Mouse (Mus musculus) thymus, adult 18-20 months (tissue): ENCODE data around the gene Sbk2.
A peak's percentile ranks its signal among the peaks of the same experiment; 100 is the strongest.
"Not testable (repeated sequence)": the region's sequence is repeated elsewhere in the genome, so short reads cannot be mapped to it uniquely, and the experiment has no call there.

Experiments
- DNase-seq, 2 experiments: peaks; one replicate each; pipeline ENCODE4 v3.0.0; 2022; ENCODE audit warnings: mixed read lengths in 2 of 2

Gene Sbk2

GRCm38 (mm10) chr7:4964272-4964671, at the start of gene Sbk2:
Sbk2 (minus strand) TSS chr7:4964406.
- DNase-seq, result peak; percentile 67 to 68

DNA sequence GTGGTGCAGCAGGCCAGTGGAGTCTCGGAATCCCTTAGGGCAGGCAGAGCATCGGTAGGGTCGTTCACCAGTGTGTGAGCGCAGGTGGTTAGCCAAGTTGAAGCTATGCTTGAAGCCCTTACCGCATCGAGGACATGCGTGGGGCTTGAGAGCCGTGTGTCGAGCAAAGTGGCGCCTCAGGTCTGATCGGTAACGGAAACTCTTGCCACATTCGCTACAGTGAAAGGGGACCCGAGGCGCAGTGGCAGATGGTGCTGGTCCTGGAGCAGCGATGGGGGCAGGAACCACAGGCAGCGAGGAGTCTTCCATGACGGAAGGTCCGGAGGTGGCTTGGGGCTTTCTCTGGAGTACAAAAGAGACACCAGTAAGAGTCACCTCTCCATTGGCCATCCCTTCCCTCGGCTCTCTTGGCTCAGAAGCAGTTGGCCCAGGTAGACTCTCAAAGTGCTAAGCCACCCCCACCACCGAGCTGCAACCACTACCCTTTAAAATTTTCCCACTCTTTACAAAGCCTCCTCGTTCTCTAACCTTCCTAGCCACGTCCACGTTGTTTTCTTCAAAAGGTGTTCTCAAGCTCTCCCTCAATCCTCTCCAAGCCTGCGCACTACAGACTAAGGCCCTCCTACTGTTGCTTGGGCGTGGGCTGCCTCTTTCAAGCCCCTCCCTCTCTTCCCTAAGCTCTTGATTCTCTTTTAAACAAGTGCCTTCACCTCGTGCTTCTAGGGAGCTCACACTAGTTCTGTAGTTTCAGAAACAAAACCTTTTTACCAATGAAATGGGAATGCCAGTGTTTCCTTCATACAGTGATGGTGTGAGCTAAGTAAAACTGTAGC, 48.7 kb upstream of the Sbk2 start:
- no peak for DNase-seq

DNA sequence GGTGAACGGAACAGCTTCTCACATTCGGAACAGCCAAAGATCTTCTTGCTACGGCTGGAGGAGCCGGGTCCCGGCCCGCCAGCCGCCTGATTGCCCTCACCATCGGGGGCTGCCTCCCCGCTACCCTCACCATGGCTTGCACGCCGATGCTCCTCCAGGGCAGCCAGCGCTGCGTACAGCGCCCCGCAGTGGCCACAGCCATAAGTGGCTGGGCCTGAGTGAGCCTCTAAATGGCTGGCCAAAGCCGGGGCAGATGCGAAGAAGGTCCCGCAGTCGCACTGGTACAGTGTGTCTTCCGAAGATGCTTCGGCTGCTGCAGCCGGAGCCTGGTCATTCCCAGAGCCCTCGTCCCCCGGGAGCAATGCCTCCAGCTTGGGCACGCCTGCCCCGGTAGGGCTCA, 44.0 kb upstream of the Sbk2 start:
- DNase-seq, result no peak

DNA sequence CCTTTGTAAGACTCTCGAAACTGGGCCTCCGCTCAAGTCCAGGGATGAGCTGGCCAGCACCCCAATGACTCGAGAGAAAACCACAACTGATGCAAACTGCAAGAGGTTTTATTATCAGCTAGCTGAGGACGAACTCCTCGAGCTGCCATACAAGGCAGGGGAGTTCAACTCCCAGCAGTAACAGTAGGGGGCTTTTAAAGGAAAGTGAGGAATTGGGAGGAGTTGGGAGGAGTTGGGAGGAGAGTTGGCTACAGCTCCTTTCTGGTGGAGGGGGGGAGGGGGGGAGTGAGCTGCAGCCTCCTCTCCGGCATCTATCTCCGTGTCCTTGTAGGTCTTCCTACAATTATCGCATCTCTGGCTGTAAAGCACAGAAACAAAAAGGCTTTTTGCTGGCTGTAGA, 38.7 kb upstream of the Sbk2 start:
- not testable (repeated sequence) for DNase-seq

- no peak for DNase-seq
Measured at GRCm38 (mm10) chr7:4999876-5000275, 35.7 kb upstream of the Sbk2 start.

DNA sequence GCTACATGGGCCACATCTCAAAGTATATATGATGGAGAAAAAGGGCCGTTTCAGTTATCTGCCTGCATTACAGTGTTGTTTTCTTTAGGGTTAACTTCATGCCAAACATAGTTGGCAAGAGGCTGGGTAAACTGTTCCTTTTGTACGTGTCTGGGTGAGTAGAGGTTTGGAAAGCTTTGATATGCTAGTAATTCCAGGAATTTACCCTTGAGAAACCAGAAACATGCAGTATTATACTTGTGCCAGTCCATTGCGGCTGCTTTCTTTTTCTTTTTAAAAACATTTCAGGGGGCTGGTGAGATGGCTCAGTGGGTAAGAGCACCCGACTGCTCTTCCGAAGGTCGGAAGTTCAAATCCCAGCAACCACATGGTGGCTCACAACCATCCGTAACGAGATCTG, 32.7 kb upstream of the Sbk2 start:
- DNase-seq, result no peak

- DNase-seq, result peak; percentile 73 to 78
Measured at GRCm38 (mm10) chr7:4996003-4996895, 32.0 kb upstream of the Sbk2 start, which contains the start of gene Zfp579. Zfp579 (minus strand) TSS chr7:4996158.

DNA sequence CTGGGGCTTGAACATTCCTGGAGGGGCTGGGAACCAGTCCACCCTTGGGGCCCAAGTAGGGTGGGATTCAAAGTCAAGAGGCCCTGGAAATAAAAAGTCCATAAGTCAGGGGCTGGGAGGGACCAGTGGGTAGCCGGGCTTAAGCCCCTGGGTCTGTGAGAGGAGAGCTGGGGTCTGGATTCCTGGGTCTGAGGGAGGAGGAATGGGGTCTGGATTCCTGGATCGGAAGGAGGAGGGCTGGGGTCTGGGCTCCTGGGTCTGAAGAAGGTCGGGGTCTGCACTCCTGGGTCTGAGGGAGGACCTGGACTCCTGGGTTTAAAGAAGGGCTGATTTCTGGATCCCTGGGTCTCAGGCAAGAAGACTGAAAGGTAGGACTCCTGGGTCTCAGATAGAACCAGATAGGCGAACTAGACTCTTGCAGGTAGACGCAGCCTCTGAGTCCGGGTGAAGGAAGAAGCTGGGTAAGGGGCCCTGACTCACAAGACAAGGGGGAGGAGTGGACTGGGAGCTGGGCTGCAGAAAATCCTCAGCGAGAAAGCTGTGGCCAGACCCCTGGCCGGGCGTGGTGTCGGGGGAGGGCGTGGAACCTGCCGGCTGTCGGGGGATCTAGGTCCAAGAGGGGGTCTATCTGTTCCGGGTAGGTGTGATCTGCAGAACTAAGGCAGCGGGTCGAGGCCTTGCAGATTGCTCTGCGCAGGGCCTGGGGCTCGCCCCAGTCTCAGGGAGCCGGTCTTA, 31.2 kb upstream of the Sbk2 start:
- peak in 1 of 2 experiments; percentile 5 for DNase-seq

DNA sequence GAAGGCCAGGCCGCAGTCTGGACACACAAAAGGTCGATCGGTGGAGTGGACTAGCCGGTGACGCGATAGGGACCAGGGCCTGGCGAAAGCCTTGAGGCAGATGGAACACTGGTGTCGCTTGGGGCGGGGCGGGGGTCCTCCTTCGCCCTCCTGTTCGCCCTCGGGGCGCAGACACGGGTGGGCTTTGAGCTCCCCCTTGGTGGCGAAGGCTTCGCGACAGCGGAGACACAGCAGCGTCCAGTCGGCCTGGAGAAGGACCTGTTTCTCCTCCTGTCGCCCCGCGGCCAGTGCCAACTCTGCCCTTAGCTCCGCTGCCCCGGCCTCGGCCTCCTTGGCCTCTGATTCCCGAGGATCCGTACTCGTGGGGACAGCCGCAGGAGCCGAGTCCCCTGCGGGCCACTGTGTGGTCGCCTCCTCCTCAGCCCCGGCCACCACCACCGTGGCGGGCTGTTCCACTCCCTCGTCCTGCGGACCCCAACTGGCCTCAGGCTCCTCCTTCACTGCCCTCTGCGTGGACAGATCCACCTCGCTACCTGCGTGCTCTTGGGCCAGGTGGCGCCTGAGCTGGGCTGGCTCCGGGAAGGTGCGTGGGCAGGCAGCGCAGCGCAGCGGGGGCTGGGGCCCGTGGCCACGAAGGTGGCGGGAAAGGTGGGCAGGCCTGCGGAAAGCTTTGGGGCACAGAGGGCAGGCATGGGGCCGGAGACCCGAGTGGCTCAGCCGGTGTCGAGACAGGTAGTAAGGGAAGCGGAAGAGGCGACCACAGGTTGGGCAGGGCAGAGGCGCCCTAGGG, 30.0 kb upstream of the Sbk2 start:
- DNase-seq, result peak in 1 of 2 experiments; percentile 10

GRCm38 (mm10) chr7:4993347-4993998, 29.3 kb upstream of the Sbk2 start:
- DNase-seq, result no peak

DNA sequence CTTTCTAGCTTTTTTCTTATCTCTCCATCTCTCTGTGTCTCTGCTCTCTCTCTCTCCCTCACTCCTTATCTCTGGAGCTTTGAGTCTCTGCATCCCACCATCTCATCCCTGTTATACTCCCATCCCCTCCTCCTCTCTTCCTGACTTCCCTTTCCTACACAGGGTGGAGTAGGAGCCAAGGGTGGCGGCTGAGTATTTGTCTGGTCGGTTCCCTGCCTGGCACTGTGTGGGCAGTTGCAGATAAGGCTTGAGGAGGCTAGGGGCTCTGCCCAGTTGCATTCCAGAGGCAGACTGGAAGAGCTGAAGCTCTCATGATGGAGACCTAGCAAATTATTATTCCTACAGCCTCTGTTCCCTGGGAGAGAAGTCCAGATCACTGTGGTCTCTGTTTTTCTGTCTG, 24.0 kb upstream of the Sbk2 start:
- DNase-seq, result no peak

GRCm38 (mm10) chr7:4976832-4977231, 12.6 kb upstream of the Sbk2 start:
- DNase-seq, result no peak

DNA sequence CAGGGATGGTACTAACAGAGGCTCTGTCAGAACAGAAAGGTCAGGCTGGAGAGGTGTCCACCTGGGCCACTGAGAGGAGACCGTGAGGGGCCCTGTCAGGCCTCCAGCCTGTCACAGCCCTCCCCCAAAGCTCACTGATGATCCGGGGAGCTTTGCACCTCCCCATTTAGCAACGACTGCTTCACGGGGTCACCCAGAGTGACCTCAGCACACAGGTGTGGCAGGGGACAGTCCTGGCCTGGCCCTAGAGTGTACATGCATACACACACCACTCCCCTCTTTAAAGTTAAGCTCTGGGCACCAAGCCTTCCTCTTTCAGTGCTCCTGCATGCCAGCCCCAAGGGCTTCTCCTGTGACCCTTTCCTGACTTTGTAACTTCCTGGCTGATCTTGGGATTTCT, 11.2 kb upstream of the Sbk2 start:
- no peak for DNase-seq

- DNase-seq, result no peak
Measured at GRCm38 (mm10) chr7:4972321-4973047, 8.3 kb upstream of the Sbk2 start.

- no peak for DNase-seq
Measured at GRCm38 (mm10) chr7:4971710-4972109, 7.5 kb upstream of the Sbk2 start.

DNA sequence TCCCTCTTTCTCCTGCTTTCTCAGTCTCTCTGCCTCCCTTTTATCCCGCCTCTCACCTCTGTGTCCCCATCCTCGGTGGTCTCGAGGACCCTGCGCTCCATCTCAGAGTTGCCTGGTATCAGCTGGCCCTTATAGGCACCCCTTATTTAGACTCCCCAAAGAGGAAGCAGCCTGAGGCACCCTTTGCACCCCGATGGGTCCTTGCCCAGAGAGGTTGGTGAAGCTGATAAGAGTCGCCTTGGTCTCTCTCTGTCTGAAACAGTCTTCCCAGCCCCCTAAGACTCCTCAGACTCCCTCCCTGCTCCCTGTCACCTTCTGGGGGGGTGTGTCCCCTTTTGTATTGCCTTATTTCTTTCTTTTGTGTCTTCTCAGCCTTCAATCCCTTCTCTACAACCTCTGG, 6.9 kb upstream of the Sbk2 start, which contains the start of gene Sbk3:
Sbk3 (minus strand) TSS at position 101 of the 400 bp plus-strand sequence.
- DNase-seq, result no peak

DNA sequence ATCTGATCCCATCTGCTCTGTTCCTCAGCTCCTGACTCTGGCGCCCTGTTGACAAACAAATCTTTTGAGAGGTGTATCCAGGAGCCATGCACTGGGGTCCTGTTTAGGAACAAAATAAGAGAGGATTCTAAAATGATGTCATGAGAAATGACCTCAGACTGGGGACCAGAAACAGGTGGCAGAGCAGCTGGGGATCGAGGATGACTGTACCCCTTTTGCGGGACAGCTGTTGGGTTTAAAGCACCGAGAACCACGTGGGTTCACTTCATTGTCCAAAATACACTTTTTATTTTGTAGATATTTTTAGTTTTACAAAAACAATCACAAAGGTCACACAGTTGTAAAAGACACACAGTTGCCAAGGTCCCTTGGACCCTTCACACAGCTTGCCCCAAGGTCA, 782 bp upstream of the Sbk2 start:
- no peak for DNase-seq

- DNase-seq, result no peak
Measured at GRCm38 (mm10) chr7:4963527-4963926, 679 bp downstream of the Sbk2 start.

- DNase-seq, result no peak
Measured at GRCm38 (mm10) chr7:4957361-4957760, 6.8 kb downstream of the Sbk2 start.

GRCm38 (mm10) chr7:4953815-4954445, 10.3 kb downstream of the Sbk2 start:
- DNase-seq, result no peak
